Mouse (Mus musculus) brain, embryonic 14.5 days (tissue): ENCODE measurements at regions not wholly inside any gene's neighbourhood (a gene's known extent, or its start where the extent isn't known, plus 50 kb on each side); places are given as distances from the start of the nearest gene placed in this dataset.

Experiments used
- DNase-seq: peaks from one replicate; pipeline ENCODE4 v3.0.0-alpha.2; 2011; ENCODE audit warnings: low read depth
- CTCF ChIP-seq: fragments of 200-500 bp; IDR thresholded peaks from 2 replicates; pipeline ENCODE4 v1.5.1; 2012; ENCODE audit warnings: inconsistent platforms, mild to moderate bottlenecking, moderate library complexity, borderline replicate concordance; ENCODE audit not compliant: insufficient read depth, insufficient read length; ENCODE audit errors: extremely low read depth
- POLR2A ChIP-seq: fragments of 200-500 bp; IDR thresholded peaks from 2 replicates; pipeline ENCODE4 v1.6.1; 2012; ENCODE audit warnings: mild to moderate bottlenecking, inconsistent platforms, borderline replicate concordance; ENCODE audit not compliant: poor library complexity, insufficient read depth, insufficient read length, severe bottlenecking; ENCODE audit errors: extremely low read depth

DNA sequence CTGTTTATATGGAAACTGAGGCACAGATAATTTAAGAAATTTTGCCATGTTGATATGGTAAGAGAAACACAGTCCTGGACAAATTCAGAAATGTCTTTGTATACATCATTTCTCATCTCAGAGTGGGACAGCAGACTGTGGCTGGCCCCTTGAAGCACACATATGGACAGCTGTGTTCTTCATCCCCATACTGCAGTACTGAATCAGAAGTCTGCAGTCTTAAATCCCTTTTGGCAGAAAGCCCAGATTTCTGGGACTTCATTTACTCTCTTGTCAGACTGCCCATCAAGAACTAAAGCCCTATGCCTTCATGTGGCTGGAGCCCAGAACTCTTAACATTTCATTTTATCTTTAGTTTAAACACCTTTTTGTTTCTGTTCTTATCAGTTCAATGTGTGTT lies 403.8 kb upstream of the Rag2 start:
- DNase-seq, result peak; percentile 93
- TF ChIP-seq POLR2A, result no peak
- TF ChIP-seq CTCF, result no peak

DNA sequence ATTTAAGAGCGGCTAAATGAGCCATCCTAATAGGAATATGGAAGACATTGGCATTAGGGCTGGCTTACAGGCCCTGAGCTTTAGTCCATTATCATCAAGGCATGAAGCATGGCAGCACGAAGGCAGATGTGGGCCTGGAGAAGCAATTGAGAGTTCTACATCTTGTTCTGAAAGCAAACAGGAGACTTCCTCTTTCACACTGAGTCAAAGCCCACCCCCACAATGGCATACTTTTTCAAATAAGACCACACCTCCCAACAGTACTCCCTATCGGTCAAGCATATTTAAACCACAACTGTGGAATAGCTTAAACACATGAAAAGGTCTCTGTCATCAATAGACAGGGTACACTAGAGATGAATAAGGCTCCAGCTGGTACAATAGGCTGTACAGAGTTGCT lies 381.5 kb upstream of the Rag2 start:
- TF ChIP-seq CTCF (no peak), POLR2A (no peak)
- no peak for DNase-seq

- no peak for TF ChIP-seq CTCF
- no peak for TF ChIP-seq POLR2A
- DNase-seq, result peak; percentile 15
Measured at GRCm38 (mm10) chr2:101247133-101247532, 377.4 kb upstream of the Rag2 start.

- TF ChIP-seq CTCF (no peak), POLR2A (no peak)
- DNase-seq, result peak; percentile 25
Measured at GRCm38 (mm10) chr2:101252228-101252627, 372.3 kb upstream of the Rag2 start.

GRCm38 (mm10) chr2:101256464-101256863 lies 368.1 kb upstream of the Rag2 start:
- DNase-seq, result no peak
- TF ChIP-seq POLR2A (no peak), CTCF (no peak)

DNA sequence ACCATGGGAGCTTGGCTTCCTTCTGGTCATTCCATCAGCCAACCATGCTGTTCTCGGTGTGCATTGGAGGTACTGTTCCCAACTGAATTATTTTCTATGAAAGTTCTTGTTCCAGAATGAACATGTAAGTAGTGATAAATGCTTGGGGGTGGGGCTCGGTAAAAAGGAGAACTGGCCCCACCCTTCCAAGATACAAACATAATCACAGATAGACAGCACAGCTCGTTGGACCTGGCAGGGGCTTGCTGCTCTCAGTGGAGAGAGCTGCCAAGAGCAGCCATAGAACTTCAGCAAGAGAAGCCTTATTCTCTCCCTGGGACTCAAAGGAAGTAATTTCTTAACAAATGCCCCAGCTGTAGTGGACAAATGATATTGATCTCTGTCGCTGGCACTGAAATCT lies 360.6 kb upstream of the Rag2 start:
- TF ChIP-seq POLR2A (no peak), CTCF (no peak)
- no peak for DNase-seq

GRCm38 (mm10) chr2:101266685-101267374 lies 357.7 kb upstream of the Rag2 start:
- no peak for DNase-seq
- no peak for TF ChIP-seq POLR2A

GRCm38 (mm10) chr2:101274045-101274664 lies 350.4 kb upstream of the Rag2 start:
- TF ChIP-seq POLR2A (no peak), CTCF (no peak)
- no peak for DNase-seq

DNA sequence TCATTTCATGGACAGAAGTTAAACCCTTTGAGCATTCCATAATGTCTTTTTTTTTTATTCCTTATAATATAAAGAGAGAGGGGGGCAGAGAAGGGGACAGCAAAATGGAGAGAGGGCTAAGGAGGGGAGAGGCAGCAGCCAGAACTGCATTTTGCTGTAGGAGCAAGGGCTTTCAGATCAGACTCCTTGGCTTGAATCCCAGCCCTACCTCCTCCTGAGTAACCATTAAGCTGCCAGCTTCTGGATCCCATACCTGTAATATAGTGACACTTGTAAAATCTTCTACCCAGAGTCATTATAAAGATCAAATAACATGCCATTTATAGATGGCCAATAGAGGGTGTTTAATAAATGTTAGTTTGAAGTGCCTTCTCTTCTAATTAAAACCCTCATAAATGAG lies 339.6 kb upstream of the Rag2 start:
- TF ChIP-seq POLR2A (no peak), CTCF (no peak)
- DNase-seq, result no peak

DNA sequence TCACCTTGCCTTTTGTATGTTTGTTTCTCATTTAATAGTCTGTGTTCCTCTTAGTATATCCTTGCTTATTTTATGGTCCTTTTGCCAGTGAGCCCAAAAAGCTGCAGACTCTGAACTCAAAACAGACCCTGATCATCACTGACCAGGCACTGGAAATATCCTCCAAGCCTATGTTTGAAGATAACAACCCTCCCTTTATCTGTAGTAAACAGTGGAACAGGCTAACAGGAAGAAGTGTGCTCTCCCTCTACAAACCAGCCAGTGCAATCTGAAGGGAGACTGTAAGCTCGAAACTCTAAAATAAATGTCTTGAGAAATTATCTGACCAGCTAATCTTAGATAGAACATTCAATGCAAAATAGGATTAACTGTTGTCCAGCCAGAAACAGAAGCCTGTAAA lies 336.4 kb upstream of the Rag2 start:
- no peak for DNase-seq

GRCm38 (mm10) chr2:101289168-101289567 lies 335.4 kb upstream of the Rag2 start:
- DNase-seq, result peak; percentile 38
- TF ChIP-seq CTCF, result peak; percentile 66; the same call in 1 of the 2 replicates
- no peak for TF ChIP-seq POLR2A

More for the DNA sequence above, 336.4 kb upstream of the Rag2 start:
- TF ChIP-seq CTCF, result no peak
- no peak for TF ChIP-seq POLR2A

- TF ChIP-seq POLR2A, result no peak
- TF ChIP-seq CTCF, result no peak
- no peak for DNase-seq
Measured at GRCm38 (mm10) chr2:101290738-101291137, 333.8 kb upstream of the Rag2 start.

DNA sequence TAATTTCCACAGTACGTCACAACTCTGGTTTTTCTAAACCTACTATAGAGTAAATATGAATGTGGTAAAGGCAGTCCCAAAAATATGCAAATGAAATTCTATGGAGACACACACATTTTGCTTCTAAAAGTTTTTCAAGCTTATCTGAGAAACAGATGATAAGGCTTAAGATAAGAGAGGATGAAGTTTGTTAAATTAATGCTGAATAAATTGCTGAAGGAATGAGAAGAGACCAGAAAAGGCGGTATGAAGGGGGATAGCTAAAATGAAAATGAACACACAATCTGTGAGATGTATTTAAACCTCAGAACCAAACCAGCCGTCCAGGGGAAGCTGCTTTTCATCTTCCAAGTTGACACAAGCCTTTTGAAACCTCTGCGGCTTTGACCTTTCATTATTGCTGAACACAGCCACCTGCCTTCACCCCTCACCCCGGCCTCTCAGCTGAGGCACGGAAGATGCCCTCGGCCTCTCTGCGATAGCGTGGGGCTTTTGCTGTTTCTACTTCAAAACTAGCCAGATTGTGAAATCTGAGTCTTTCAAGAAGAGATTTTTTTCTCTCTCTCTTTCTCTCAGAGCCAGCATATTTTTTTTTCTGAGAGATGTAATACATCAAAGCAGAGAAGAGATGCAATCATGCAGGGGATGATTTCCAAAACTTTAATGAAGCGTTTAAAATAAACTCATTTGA lies 328.7 kb upstream of the Rag2 start:
- TF ChIP-seq POLR2A (no peak), CTCF (no peak)
- peak; percentile 79 for DNase-seq
